Mouse (Mus musculus): ENCODE measurements around the gene Mdfi. TPM values are rescaled to one million over a fixed set of nuclear protein-coding genes. Genes with fewer than 3 reads are reported as not detected.

Mdfi gene
- polyA plus RNA-seq, 3 experiments from 2014 or later = not detected

- ATAC-seq = no peak
Observed at GRCm38 (mm10) chr17:47796968-47797367, 37.5 kb downstream of the Mdfi start.

GRCm38 (mm10) chr17:47796156-47796816, 38.2 kb downstream of the Mdfi start:
- ATAC-seq = no peak

GRCm38 (mm10) chr17:47795446-47795845, 39.0 kb downstream of the Mdfi start:
- no peak for ATAC-seq

GRCm38 (mm10) chr17:47793377-47793776, 41.1 kb downstream of the Mdfi start:
- ATAC-seq = peak; percentile 82

- ATAC-seq = no peak
Observed at GRCm38 (mm10) chr17:47792098-47792863, 42.2 kb downstream of the Mdfi start.

GRCm38 (mm10) chr17:47788996-47789395, 45.5 kb downstream of the Mdfi start:
- ATAC-seq = no peak

GRCm38 (mm10) chr17:47788306-47788705, 46.2 kb downstream of the Mdfi start:
- ATAC-seq = no peak

- ATAC-seq = no peak
Observed at GRCm38 (mm10) chr17:47787632-47788031, 46.9 kb downstream of the Mdfi start.

GRCm38 (mm10) chr17:47784411-47784810, 50.1 kb downstream of the Mdfi start:
- no peak for ATAC-seq

GRCm38 (mm10) chr17:47783445-47784223, 50.9 kb downstream of the Mdfi start:
- ATAC-seq = no peak

GRCm38 (mm10) chr17:47782486-47782885, 52.0 kb downstream of the Mdfi start:
- no peak for ATAC-seq

GRCm38 (mm10) chr17:47780470-47780869, 54.0 kb downstream of the Mdfi start:
- ATAC-seq = no peak

- ATAC-seq = no peak
Observed at GRCm38 (mm10) chr17:47777141-47777540, 57.4 kb downstream of the Mdfi start.

GRCm38 (mm10) chr17:47773604-47774003, 60.9 kb downstream of the Mdfi start:
- ATAC-seq = no peak

- no peak for ATAC-seq
Observed at GRCm38 (mm10) chr17:47769389-47770299, 64.8 kb downstream of the Mdfi start.

- no peak for ATAC-seq
Observed at GRCm38 (mm10) chr17:47768707-47769276, 65.7 kb downstream of the Mdfi start.

GRCm38 (mm10) chr17:47767456-47768141, 66.9 kb downstream of the Mdfi start:
- ATAC-seq = no peak

- no peak for ATAC-seq
Observed at GRCm38 (mm10) chr17:47767081-47767455, 67.4 kb downstream of the Mdfi start.

GRCm38 (mm10) chr17:47766407-47767043, 68.0 kb downstream of the Mdfi start:
- ATAC-seq = no peak

- no peak for ATAC-seq
Observed at GRCm38 (mm10) chr17:47765986-47766385, 68.5 kb downstream of the Mdfi start.

Data from inflammation-experienced regulatory T-cells, adult 6 months (primary cell).